Mouse (Mus musculus) forelimb bud, embryonic 11.5 days (tissue): ENCODE results near the gene Taf8.
"Not testable (repeated sequence)": the region's sequence is repeated elsewhere in the genome, so short reads cannot be mapped to it uniquely, and the experiment has no call there.

Experiments used
- DNase-seq: peaks from one replicate; pipeline ENCODE4 v3.0.0-alpha.2; 2012; ENCODE audit warnings: low read depth, low spot score

Gene Taf8

GRCm38 (mm10) chr17:47516232-47516631 is 14.1 kb upstream of the Taf8 start:
- no peak for DNase-seq

- DNase-seq = no peak
Observed at GRCm38 (mm10) chr17:47515180-47515844, 13.2 kb upstream of the Taf8 start.

- no peak for DNase-seq
Observed at GRCm38 (mm10) chr17:47512956-47513775, 11.1 kb upstream of the Taf8 start.

GRCm38 (mm10) chr17:47511111-47512020 is 9.3 kb upstream of the Taf8 start:
- peak; percentile 95 for DNase-seq

GRCm38 (mm10) chr17:47509031-47509705 is 7.1 kb upstream of the Taf8 start:
- DNase-seq = no peak

GRCm38 (mm10) chr17:47508012-47508608 is 6.0 kb upstream of the Taf8 start:
- DNase-seq = peak; percentile 57

- no peak for DNase-seq
Observed at GRCm38 (mm10) chr17:47507523-47507922, 5.4 kb upstream of the Taf8 start.

- DNase-seq = no peak
Observed at GRCm38 (mm10) chr17:47506697-47507096, 4.6 kb upstream of the Taf8 start.

GRCm38 (mm10) chr17:47506042-47506441 is 4.0 kb upstream of the Taf8 start:
- DNase-seq = no peak

- DNase-seq = no peak
Observed at GRCm38 (mm10) chr17:47505566-47505965, 3.5 kb upstream of the Taf8 start.

GRCm38 (mm10) chr17:47504941-47505346 is 2.9 kb upstream of the Taf8 start, which contains the start of gene Ccnd3:
Gene Ccnd3 (plus strand): TSS chr17:47505051.
- DNase-seq = no peak

GRCm38 (mm10) chr17:47504228-47504627 is 2.1 kb upstream of the Taf8 start:
- no peak for DNase-seq

GRCm38 (mm10) chr17:47503689-47504088 is 1.6 kb upstream of the Taf8 start:
- no peak for DNase-seq

- not testable (repeated sequence) for DNase-seq
Observed at GRCm38 (mm10) chr17:47502707-47503045, 584 bp upstream of the Taf8 start.

GRCm38 (mm10) chr17:47501531-47501930 is 561 bp downstream of the Taf8 start:
- DNase-seq = no peak

- no peak for DNase-seq
Observed at GRCm38 (mm10) chr17:47494132-47494531, 8.0 kb downstream of the Taf8 start.

- no peak for DNase-seq
Observed at GRCm38 (mm10) chr17:47493653-47494052, 8.4 kb downstream of the Taf8 start.

- DNase-seq = no peak
Observed at GRCm38 (mm10) chr17:47492731-47493130, 9.4 kb downstream of the Taf8 start.

- no peak for DNase-seq
Observed at GRCm38 (mm10) chr17:47490791-47491190, 11.3 kb downstream of the Taf8 start.

GRCm38 (mm10) chr17:47485791-47486190 is 16.3 kb downstream of the Taf8 start:
- no peak for DNase-seq

- DNase-seq = no peak
Observed at GRCm38 (mm10) chr17:47484993-47485392, 17.1 kb downstream of the Taf8 start.
